Mouse (Mus musculus) stomach, adult 2 months (tissue): ENCODE measurements around the gene Rslcan18. TPM values are rescaled to one million over a fixed set of nuclear protein-coding genes. Genes with fewer than 3 reads are reported as not detected.

Experiments
- polyA plus RNA-seq: library from polyadenylated mRNA; depleted of rRNA; stranded (reverse); fragments of >200 nt; gene quantifications from 2 replicates; pipeline ENCODE4 v1.2.3, GENCODE M21; 2012; rRNA removed

Gene Rslcan18
- 0.02 TPM in 2 replicates for polyA plus RNA-seq

GRCm38 (mm10) chr13:67116163-67116562 is at the start of gene Rslcan18:
Rslcan18 (minus strand) TSS chr13:67116263.

GRCm38 (mm10) chr13:67121360-67121759 is 5.3 kb upstream of the Rslcan18 start, which contains the start of gene Zfp759:
Zfp759 (plus strand) TSS chr13:67121660.

DNA sequence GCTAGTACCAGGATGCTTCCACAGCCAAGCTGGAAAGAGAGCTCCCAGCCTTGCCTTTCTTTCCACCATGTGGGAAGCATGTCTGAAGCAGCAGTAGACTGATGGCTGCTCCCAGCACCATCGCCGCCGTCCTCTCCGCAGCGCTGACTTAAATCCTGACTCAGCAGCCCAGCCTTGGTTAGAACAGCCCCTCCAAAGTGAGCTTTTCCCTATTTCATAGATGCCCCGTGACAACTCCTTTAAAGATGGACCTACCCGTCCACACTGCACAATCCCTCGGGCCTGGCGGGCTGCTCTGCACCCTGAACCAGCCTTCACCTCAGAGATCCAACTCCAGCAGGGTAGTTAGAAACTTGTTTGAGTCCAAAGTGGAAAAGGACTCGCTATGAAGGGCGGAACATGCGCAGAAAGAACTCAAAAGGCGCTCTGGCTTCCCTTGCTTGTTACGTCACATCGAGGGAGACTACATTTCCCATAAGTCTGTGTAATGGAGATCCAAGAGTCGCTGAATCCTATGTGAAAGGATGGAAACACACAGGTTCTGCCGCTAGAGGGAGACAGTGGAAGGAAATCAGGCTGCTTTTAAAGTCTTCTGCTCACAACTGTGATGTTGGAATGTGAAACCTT is 7.8 kb downstream of the Rslcan18 start, which contains the start of gene Gm28557:
Gm28557 (minus strand) TSS at position 411 of the 627 bp plus-strand sequence.

DNA sequence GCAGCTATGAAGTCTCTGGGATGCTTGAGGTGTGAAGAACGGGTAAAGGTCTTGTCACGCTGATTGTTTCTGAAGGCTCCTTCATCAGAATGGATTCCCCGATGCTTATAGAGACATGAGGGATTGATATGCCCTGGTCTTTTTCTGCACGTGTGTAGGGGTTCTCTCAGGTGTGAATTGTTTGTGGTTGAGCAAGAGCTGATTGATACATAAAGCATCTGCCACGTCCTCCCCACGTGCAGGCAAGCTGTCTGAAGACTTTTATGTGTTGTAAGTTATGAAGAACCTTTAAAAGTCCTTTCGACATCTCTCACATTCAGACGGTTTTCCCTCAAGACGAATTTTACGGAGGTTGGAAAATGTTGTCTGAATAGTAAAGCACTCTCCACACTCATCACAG is 18.2 kb downstream of the Rslcan18 start, which contains the start of gene Zfp708:
Zfp708 (minus strand) TSS at position 101 of the 400 bp plus-strand sequence.

GRCm38 (mm10) chr13:67060786-67061358 is 55.2 kb downstream of the Rslcan18 start, which contains the start of gene Zfp712:
Zfp712 (minus strand) TSS chr13:67061170.

Other genes starting within 250 kb of the Rslcan18 start
- gene Gm10767, start 211.3 kb downstream of the Rslcan18 start, polyA plus RNA-seq = 0.61 and 0.99 TPM in 2 replicates
- 0.03 TPM in 1 of 2 replicates, not detected in the other for gene Zfp712, start 55.1 kb downstream of the Rslcan18 start, polyA plus RNA-seq
- gene Zfp708, start 18.3 kb downstream of the Rslcan18 start, polyA plus RNA-seq = not detected in 2 replicates
- 0.23 and 0.35 TPM in 2 replicates for gene Gm28557, start 7.7 kb downstream of the Rslcan18 start, polyA plus RNA-seq
- 0.02 TPM in 1 of 2 replicates, not detected in the other for gene Zfp759, start 5.4 kb upstream of the Rslcan18 start, polyA plus RNA-seq
- gene Rsl1, start 56.9 kb upstream of the Rslcan18 start, polyA plus RNA-seq = 0.15 and 0.16 TPM in 2 replicates
- 0.02 TPM in 1 of 2 replicates, not detected in the other for gene Zfp455, start 78.2 kb upstream of the Rslcan18 start, polyA plus RNA-seq
- gene Zfp458, start 162.2 kb upstream of the Rslcan18 start, polyA plus RNA-seq = 0.04 and 0.17 TPM in 2 replicates
- gene Zfp457, start 190.2 kb upstream of the Rslcan18 start, polyA plus RNA-seq = 0.13 and 0.19 TPM in 2 replicates
- gene Zfp595, start 216.3 kb upstream of the Rslcan18 start, polyA plus RNA-seq = 0.09 TPM in 2 replicates
- gene Gm28044, start 244.3 kb upstream of the Rslcan18 start, polyA plus RNA-seq = not detected in 2 replicates
- gene Zfp953, start 244.3 kb upstream of the Rslcan18 start, polyA plus RNA-seq = 0.02 and 0.03 TPM in 2 replicates